Mouse (Mus musculus): ENCODE results near the gene Gm9964.
A peak's percentile ranks its signal among the peaks of the same experiment; 100 is the strongest.

The Gm9964 gene

DNA sequence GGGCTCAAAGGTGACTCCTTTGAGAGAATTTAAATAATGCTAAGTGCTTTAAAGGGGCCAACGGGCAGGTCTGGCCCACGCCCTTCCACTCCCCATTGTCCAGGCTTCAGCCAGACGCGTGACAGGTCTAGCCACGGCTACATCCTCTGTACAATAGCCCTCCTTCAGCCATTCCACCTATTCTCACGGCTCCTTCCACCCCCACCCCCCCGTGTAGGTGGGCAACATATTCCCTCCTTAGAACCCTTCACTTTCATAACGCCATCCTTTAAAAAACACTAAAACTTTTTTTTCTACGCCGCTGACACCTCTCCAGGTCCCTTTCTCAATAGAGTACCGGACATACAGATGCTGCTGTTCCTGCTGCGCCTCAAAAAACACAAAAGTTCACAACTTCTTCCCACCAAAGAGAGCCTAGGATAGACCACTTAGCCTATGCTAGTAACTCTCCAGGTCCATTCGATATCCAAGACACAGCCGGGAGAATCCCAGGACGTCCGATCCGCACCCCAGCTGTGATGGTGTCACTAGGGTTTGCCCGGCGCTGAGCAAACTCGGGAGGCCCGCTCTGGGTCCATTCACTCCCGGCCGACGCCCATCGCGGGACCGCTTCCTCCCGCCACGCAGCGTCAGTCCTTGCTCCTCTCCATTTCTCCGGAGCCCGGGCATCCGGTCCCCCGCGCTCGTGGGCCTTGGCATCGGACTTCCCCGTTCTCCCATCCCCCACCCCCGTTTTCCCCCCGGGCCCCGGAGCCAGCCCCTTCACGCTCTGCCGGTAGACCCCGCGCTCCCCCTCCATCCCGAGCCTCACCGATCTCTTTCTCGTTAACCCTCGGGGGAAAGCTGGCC lies 42.9 kb downstream of the Gm9964 start:
- DNase-seq: peak; percentile 77

DNA sequence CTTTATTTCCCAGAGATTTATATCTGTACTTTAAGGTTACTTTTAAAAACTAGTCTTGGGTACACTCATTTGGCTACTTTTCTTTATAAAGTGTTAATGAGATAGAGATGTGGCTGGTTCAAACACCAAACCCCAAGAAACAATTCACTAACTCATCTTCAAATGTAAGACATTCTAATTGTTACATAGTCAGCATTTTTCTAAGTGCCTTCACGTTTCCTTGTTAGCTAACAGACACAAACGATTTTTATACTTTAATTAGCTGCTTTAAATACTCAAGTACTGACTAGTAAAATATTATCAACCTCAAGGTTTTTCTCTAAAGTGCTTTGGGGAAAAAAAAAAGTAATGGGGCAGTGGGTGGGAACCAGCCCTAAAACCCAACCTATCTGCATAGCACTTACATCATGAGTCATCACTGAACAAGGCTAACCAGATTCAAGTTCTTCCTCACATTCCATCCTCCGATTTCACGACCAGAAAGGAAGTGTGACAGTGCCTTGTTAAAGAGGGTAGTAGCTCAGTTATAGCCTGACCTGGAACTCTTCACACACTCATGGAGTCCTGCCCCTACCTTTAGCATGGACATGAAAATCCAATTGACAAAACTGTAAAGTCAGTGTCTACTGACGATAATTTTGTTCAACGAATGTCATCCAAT lies 43.7 kb downstream of the Gm9964 start:
- no peak for DNase-seq
